Mouse (Mus musculus) small intestine, adult 2 months (tissue): ENCODE measurements around the gene Pepd. TPM values are rescaled to one million over a fixed set of nuclear protein-coding genes. Genes with fewer than 3 reads are reported as not detected.
"Not testable (repeated sequence)": the region's sequence is repeated elsewhere in the genome, so short reads cannot be mapped to it uniquely, and the experiment has no call there.

ENCODE experiments used
- H3K27ac ChIP-seq: fragments of 200-500 bp; 2 replicates; pipeline ENCODE4 v1.5.1; 2012; ENCODE audit warnings: low read depth, low read length, control low read depth, inconsistent platforms; ENCODE audit not compliant: insufficient read depth
- H3K27me3 ChIP-seq: fragments of 200-500 bp; 2 replicates; pipeline ENCODE4 v1.6.1; 2012; ENCODE audit warnings: mild to moderate bottlenecking, moderate library complexity, low read length, inconsistent platforms; ENCODE audit not compliant: control insufficient read depth, insufficient read depth
- H3K36me3 ChIP-seq: fragments of 200-500 bp; 2 replicates; pipeline ENCODE4 v1.6.1; 2012; ENCODE audit warnings: mild to moderate bottlenecking, low read length, control low read depth, inconsistent platforms; ENCODE audit not compliant: control insufficient read depth, insufficient read depth
- H3K4me1 ChIP-seq: fragments of 200-500 bp; 2 replicates; pipeline ENCODE4 v1.6.1; 2012; ENCODE audit warnings: low read length, inconsistent platforms, mixed read lengths; ENCODE audit not compliant: control insufficient read depth, insufficient read depth, insufficient read length
- H3K4me3 ChIP-seq: fragments of 200-500 bp; 2 replicates; pipeline ENCODE4 v1.5.1; 2012; ENCODE audit warnings: low read depth, mild to moderate bottlenecking, control low read depth, inconsistent platforms, low read length, moderate library complexity
- CTCF ChIP-seq: fragments of 200-500 bp; IDR thresholded peaks from 2 replicates; pipeline ENCODE4 v1.5.1; 2012; ENCODE audit warnings: low read depth, mild to moderate bottlenecking, control low read depth, inconsistent platforms, low read length, moderate library complexity, mixed read lengths; ENCODE audit not compliant: insufficient replicate concordance, insufficient read length; ENCODE audit errors: extremely low read depth
- POLR2A ChIP-seq: fragments of 200-500 bp; IDR thresholded peaks from 2 replicates; pipeline ENCODE4 v1.6.1; 2012; ENCODE audit warnings: low read depth, mild to moderate bottlenecking, control low read depth, inconsistent platforms, low read length, moderate library complexity
- WGBS: fragments of 180-500 bp; shearing (Covaris S2); methylation state at CpG from one replicate; pipeline ENCODE4 v1.1.7; 2018; 5-methylcytosine and 5-hydroxymethylcytosine counted together
- polyA plus RNA-seq: library from polyadenylated mRNA; depleted of rRNA; stranded (reverse); fragments of >200 nt; gene quantifications from 2 replicates; pipeline ENCODE4 v1.2.3, GENCODE M21; 2012

The Pepd gene
- polyA plus RNA-seq, 1 experiment: 1,106 TPM

- Histone ChIP-seq H3K36me3 (peaks cover 52% of the 10 kb centered on the region), H3K27ac (no peak overlapping the region), H3K4me3 (no peak overlapping the region), H3K27me3 (no peaks in the 10 kb centered on the region), H3K4me1 (no peaks in the 10 kb centered on the region)
- 73% methylated on average over 4 of the region's 4 CpGs for WGBS
- TF ChIP-seq POLR2A: no peak
- no peak for TF ChIP-seq CTCF
Measured at GRCm38 (mm10) chr7:34972990-34973440, 60.8 kb downstream of the Pepd start.

GRCm38 (mm10) chr7:34973877-34974276 is 61.7 kb downstream of the Pepd start:
- TF ChIP-seq POLR2A: no peak
- TF ChIP-seq CTCF: no peak
- no peaks in the 10 kb centered on the region for H3K27me3 ChIP-seq
- no peak overlapping the region for H3K4me3 ChIP-seq
- peaks cover 50% of the 10 kb centered on the region for H3K36me3 ChIP-seq
- no peaks in the 10 kb centered on the region for H3K4me1 ChIP-seq
- 90% methylated on average over 3 of the region's 3 CpGs for WGBS
- H3K27ac ChIP-seq: no peak overlapping the region

DNA sequence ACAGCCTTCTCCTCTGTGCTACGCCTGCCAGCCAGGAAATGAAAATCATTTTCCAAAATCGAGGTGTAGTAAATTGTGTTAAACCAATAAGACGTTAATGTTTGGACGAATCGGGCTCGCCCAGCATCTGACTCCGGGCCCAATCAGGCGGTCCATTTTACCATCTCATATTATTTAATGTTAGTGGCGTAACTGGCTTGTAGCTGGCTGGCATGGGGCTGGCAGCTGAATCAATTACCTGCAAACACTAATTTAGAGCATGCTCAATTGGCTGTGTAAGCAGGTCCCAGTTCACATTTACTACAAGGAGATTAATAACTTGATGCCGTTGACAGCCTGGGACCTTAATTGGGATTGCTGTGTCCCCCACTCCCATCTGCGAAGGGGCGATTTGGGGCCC is 63.7 kb downstream of the Pepd start:
- no peaks in the 10 kb centered on the region for H3K27me3 ChIP-seq
- TF ChIP-seq POLR2A (no peak), CTCF (no peak)
- no peaks in the 10 kb centered on the region for H3K4me1 ChIP-seq
- H3K36me3 ChIP-seq: peaks cover 35% of the 10 kb centered on the region
- no peak overlapping the region for H3K4me3 ChIP-seq
- 90% methylated on average over 12 of the region's 12 CpGs for WGBS
- H3K27ac ChIP-seq: no peak overlapping the region

GRCm38 (mm10) chr7:34977403-34977802 is 65.2 kb downstream of the Pepd start:
- no peak overlapping the region for H3K27ac ChIP-seq
- TF ChIP-seq CTCF: no peak
- no peak for TF ChIP-seq POLR2A
- no peaks in the 10 kb centered on the region for H3K27me3 ChIP-seq
- H3K4me1 ChIP-seq: no peaks in the 10 kb centered on the region
- WGBS: 94% methylated on average over 4 of the region's 4 CpGs
- H3K36me3 ChIP-seq: peaks cover 37% of the 10 kb centered on the region
- no peak overlapping the region for H3K4me3 ChIP-seq

DNA sequence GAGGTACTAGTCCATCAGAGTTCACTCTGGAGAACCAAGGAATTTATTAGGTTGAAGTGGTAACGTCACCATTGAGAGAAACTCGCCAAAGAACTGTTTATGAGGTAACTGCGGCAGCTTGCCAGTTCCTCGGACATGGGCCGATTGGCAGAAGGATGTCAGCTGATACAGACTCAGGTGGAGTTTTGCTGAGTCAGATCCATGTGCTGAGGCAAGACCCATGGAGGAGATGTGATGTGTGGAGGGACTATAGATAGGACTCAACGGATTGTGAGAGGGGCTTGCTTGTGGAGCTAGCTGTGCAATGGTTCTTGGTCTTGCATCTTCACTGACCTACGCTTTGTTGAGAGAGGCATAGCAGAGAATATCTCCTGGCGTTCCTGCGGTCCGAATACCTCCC is 69.6 kb downstream of the Pepd start:
- H3K36me3 ChIP-seq: peaks cover 24% of the 10 kb centered on the region
- 95% methylated on average over 10 of the region's 10 CpGs for WGBS
- no peak overlapping the region for H3K27ac ChIP-seq
- TF ChIP-seq POLR2A (no peak), CTCF (no peak)
- H3K4me1 ChIP-seq: peaks cover 8% of the 10 kb centered on the region; the same call in 1 of the 2 replicates
- no peaks in the 10 kb centered on the region for H3K27me3 ChIP-seq
- no peak overlapping the region for H3K4me3 ChIP-seq

DNA sequence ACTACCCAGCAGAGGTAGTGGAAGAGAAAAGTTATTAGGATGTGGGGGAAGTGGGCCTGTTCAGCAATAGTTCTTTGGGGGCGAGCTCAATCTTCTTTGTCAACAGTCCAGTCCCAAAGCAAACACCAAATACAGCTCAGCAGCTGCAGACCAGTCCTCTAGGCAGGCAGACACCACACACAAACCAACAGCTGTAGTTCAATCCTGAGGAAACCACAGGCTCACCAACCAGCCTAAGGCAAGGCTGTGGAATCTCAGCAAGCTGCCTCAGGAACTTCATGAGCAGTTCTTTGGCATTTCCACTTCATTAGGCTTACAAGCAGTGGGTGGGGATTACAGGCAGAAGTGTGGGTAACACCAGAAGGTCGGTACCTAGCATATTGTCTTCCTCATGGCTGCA is 70.2 kb downstream of the Pepd start:
- not testable (repeated sequence) for H3K4me1 ChIP-seq, H3K27me3 ChIP-seq, H3K4me3 ChIP-seq, H3K27ac ChIP-seq
- H3K36me3 ChIP-seq: peaks cover 27% of the 10 kb centered on the region
- 93% methylated on average over 2 of the region's 2 CpGs for WGBS

DNA sequence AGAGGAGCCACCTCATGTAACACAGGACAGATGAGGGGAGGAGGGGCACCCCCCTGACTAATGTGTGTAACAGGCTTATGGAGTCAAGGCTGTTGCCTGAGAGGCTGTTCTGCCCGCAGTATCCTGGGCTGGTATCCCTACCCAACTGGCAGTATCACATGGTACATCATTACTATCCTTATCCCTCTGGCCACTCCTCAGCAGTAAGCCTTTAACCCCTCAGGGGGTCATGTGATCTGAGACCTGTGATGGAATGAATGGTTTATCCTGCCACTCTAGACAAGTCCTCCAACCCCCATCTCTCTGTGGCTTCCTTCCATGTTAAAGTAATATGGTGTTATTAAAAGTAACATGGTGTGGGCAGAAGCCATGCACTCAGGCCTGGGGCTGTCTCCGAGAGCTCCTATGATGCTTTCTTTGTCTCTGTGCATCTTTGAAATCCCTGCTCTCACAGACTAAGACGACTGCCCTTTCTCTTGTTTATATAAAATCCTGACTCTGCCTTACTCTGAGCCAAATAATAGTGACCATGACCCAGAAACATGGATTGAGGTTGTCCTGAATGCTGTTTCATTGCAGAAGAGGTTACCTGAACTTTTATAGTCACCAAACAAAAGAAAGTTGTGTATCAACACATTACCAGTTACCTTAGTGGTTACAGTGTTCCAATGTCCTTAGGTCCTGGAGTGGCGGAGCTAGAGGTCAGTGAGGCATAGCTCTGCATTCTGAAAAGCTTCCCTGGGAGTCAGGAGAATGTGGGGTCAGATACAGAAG is 71.7 kb downstream of the Pepd start:
- Histone ChIP-seq H3K27me3 (no peaks in the 10 kb centered on the region), H3K4me3 (no peak overlapping the region), H3K4me1 (peaks cover 8% of the 10 kb centered on the region; the same call in 1 of the 2 replicates), H3K36me3 (peaks cover 21% of the 10 kb centered on the region), H3K27ac (no peak overlapping the region)
- TF ChIP-seq CTCF (no peak), POLR2A (no peak)
- 81% methylated on average over 4 of the region's 4 CpGs for WGBS

DNA sequence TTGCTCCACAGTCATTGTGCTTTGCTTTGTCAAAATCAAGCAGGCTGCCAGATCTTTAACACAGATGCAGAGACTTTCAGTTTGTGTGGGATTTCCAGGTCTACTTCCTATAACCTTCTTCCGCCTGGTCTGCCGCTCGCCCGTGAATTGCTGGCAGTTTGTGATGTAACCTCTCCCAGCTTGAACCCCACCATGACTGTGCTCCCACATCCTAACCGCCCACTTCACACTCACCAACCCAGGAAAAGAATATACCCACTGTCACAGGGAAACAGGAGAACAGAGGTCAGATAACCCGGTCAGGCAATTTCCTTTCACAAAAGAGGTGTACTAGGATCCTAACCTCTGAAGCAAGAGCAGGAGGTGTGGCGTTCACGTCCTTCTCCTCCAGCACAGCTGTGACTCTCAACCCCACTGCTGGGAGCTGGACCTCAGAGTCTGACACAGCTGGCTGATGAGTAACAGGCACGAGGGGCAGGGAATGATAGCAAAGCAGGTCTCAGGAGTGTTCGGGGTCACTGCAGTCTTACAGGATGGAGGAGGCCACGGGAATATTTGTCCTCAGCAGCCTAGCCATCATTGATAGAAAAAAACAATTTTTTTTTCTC is 72.5 kb downstream of the Pepd start:
- peaks cover 8% of the 10 kb centered on the region; the same call in 1 of the 2 replicates for H3K4me1 ChIP-seq
- 67% methylated on average over 11 of the region's 11 CpGs for WGBS

More for the DNA sequence above, 72.5 kb downstream of the Pepd start:
- H3K27ac ChIP-seq: peak overlapping the region; percentile 27; the same call in 1 of the 2 replicates
- no peaks in the 10 kb centered on the region for H3K27me3 ChIP-seq
- no peak for TF ChIP-seq POLR2A
- TF ChIP-seq CTCF: no peak
- peaks cover 21% of the 10 kb centered on the region for H3K36me3 ChIP-seq
- H3K4me3 ChIP-seq: no peak overlapping the region
